Mouse (Mus musculus): ENCODE results near the gene Lipo1. TPM values are rescaled to one million over a fixed set of nuclear protein-coding genes. Genes with fewer than 3 reads are reported as not detected.
A peak's percentile ranks its signal among the peaks of the same experiment; 100 is the strongest.
"Not testable (repeated sequence)": the region's sequence is repeated elsewhere in the genome, so short reads cannot be mapped to it uniquely, and the experiment has no call there.

The Lipo1 gene
- polyA plus RNA-seq (2014; fragmentation: Nextera tagmentation; extraction: Ambion mirVana): not detected in 2 replicates

- not testable (repeated sequence) for H3K36me3 ChIP-seq (ENCODE audit: control insufficient read depth, insufficient read depth, low read length); H3K4me3 ChIP-seq (ENCODE audit: low read depth, low read length); H3K27ac ChIP-seq (ENCODE audit: low read depth, low read length); H3K9me3 ChIP-seq (ENCODE audit: control insufficient read depth, low read length); H3K4me1 ChIP-seq (ENCODE audit: control insufficient read depth, insufficient read depth, low read length); DNase-seq (ENCODE audit: low spot score, missing footprints); ATAC-seq (ENCODE audit: low FRiP score); H3K27me3 ChIP-seq (ENCODE audit: control insufficient read depth, insufficient read depth, low read length); H3K9ac ChIP-seq (ENCODE audit: low read length); H3K4me2 ChIP-seq
Observed at GRCm38 (mm10) chr19:33787359-33787758, at the start of gene Lipo1. Gene Lipo1 (minus strand): TSS chr19:33787459.

GRCm38 (mm10) chr19:33786576-33787277, 532 bp downstream of the Lipo1 start:
- Histone ChIP-seq H3K9me3 (ENCODE audit: control insufficient read depth, low read length) (no peaks in the 10 kb centered on the region), H3K27me3 (ENCODE audit: control insufficient read depth, insufficient read depth, low read length) (no peaks in the 10 kb centered on the region), H3K4me2 (no peak overlapping the region), H3K9ac (ENCODE audit: low read length) (no peak overlapping the region), H3K4me3 (ENCODE audit: low read depth, low read length) (no peak overlapping the region), H3K36me3 (ENCODE audit: control insufficient read depth, insufficient read depth, low read length) (no peaks in the 10 kb centered on the region), H3K4me1 (ENCODE audit: control insufficient read depth, insufficient read depth, low read length) (no peaks in the 10 kb centered on the region), H3K27ac (ENCODE audit: low read depth, low read length) (no peak overlapping the region)
- ATAC-seq (ENCODE audit: low FRiP score): no peak
- 85% methylated on average over 12 of the region's 12 CpGs for WGBS
- DNase-seq (ENCODE audit: low spot score, missing footprints): no peak

- not testable (repeated sequence) for H3K4me1 ChIP-seq (ENCODE audit: control insufficient read depth, insufficient read depth, low read length); H3K27ac ChIP-seq (ENCODE audit: low read depth, low read length); H3K4me3 ChIP-seq (ENCODE audit: low read depth, low read length); H3K36me3 ChIP-seq (ENCODE audit: control insufficient read depth, insufficient read depth, low read length); H3K27me3 ChIP-seq (ENCODE audit: control insufficient read depth, insufficient read depth, low read length); H3K9ac ChIP-seq (ENCODE audit: low read length); H3K9me3 ChIP-seq (ENCODE audit: control insufficient read depth, low read length)
- WGBS: 29% methylated on average over 12 of the region's 41 CpGs
- DNase-seq (ENCODE audit: low spot score, missing footprints): peak; percentile 86
- peak; percentile 97 for ATAC-seq (ENCODE audit: low FRiP score)
- peak within 1 kb of the TSS; percentile 20; the same call in 1 of the 2 replicates for H3K4me2 ChIP-seq
Observed at GRCm38 (mm10) chr19:33761287-33762086, 25.8 kb downstream of the Lipo1 start, which contains the start of gene Lipo3. Gene Lipo3 (minus strand): TSS chr19:33761951.

- WGBS: 88% methylated on average over 1 of the region's 1 CpGs
- not testable (repeated sequence) for H3K36me3 ChIP-seq (ENCODE audit: control insufficient read depth, insufficient read depth, low read length); DNase-seq (ENCODE audit: low spot score, missing footprints); ATAC-seq (ENCODE audit: low FRiP score); H3K27ac ChIP-seq (ENCODE audit: low read depth, low read length); H3K4me3 ChIP-seq (ENCODE audit: low read depth, low read length); H3K4me1 ChIP-seq (ENCODE audit: control insufficient read depth, insufficient read depth, low read length); H3K27me3 ChIP-seq (ENCODE audit: control insufficient read depth, insufficient read depth, low read length); H3K9me3 ChIP-seq (ENCODE audit: control insufficient read depth, low read length); H3K4me2 ChIP-seq; H3K9ac ChIP-seq (ENCODE audit: low read length)
Observed at GRCm38 (mm10) chr19:33751259-33751658, 36.0 kb downstream of the Lipo1 start, which contains the start of gene Lipo2. Gene Lipo2 (minus strand): TSS chr19:33751359.

Other genes with a start within 250 kb of the Lipo1 start
- not detected in 2 replicates for gene Gm8978, start 162.2 kb downstream of the Lipo1 start, polyA plus RNA-seq (2014; fragmentation: Nextera tagmentation; extraction: Ambion mirVana)
- gene Lipo2, start 36.1 kb downstream of the Lipo1 start, polyA plus RNA-seq (2014; fragmentation: Nextera tagmentation; extraction: Ambion mirVana): 0.23 and 0.37 TPM in 2 replicates
- gene Lipo3, start 25.5 kb downstream of the Lipo1 start, polyA plus RNA-seq (2014; fragmentation: Nextera tagmentation; extraction: Ambion mirVana): 15.9 and 18.5 TPM in 2 replicates
- gene Lipf, start 173.7 kb upstream of the Lipo1 start, polyA plus RNA-seq (2014; fragmentation: Nextera tagmentation; extraction: Ambion mirVana): not detected in 2 replicates
- gene Lipk, start 220.8 kb upstream of the Lipo1 start, polyA plus RNA-seq (2014; fragmentation: Nextera tagmentation; extraction: Ambion mirVana): not detected in 2 replicates

Measured in midbrain, embryonic 11.5 days (tissue).